Mouse (Mus musculus): ENCODE measurements around the gene Rhoj. TPM values are rescaled to one million over a fixed set of nuclear protein-coding genes. Genes with fewer than 3 reads are reported as not detected.

The Rhoj gene
- polyA plus RNA-seq, 1 experiment from 2014 or later = 69.3 TPM

- no peak overlapping the region for H3K4me3 ChIP-seq
- no peak overlapping the region for H3K9ac ChIP-seq
- no peak overlapping the region for H3K4me2 ChIP-seq
- 50% methylated on average over 7 of the region's 7 CpGs for WGBS
- H3K27me3 ChIP-seq = no peaks in the 10 kb centered on the region
- peaks cover 11% of the 10 kb centered on the region for H3K4me1 ChIP-seq
- no peaks in the 10 kb centered on the region for H3K9me3 ChIP-seq
- no peaks in the 10 kb centered on the region for H3K36me3 ChIP-seq
- H3K27ac ChIP-seq = no peak overlapping the region
- ATAC-seq (ENCODE audit: borderline replicate concordance, extremely low read depth, low FRiP score, low TSS enrichment) = 0 out of 2 replicates have a peak, but pooled peaks have one; percentile 59
Measured at GRCm38 (mm10) chr12:75351846-75352245, 43.7 kb downstream of the Rhoj start.

DNA sequence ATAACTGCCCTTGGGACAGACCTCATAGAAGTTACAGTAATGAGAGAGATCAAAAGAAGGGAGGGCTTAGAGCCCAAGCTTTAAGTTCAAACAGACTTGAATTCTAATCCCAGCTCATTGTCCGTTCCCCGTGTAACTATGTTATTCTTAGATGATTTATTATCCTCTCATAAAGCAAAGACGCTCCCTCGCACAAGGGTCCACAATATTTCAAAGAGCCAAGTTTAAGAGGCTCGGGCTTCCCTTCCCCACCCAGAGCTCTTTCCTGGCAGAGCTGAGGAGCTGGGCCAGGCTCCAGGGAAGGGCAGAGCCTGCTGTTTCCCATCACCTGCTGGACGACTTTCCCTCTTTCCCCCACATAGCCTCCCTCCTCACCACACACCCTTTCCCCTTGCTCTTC, 44.3 kb downstream of the Rhoj start:
- Histone ChIP-seq H3K27ac (no peak overlapping the region), H3K9ac (no peak overlapping the region), H3K27me3 (no peaks in the 10 kb centered on the region), H3K4me2 (no peak overlapping the region), H3K4me1 (peaks cover 11% of the 10 kb centered on the region), H3K36me3 (no peaks in the 10 kb centered on the region), H3K9me3 (no peaks in the 10 kb centered on the region), H3K4me3 (no peak overlapping the region)
- ATAC-seq (ENCODE audit: borderline replicate concordance, extremely low read depth, low FRiP score, low TSS enrichment) = no peak
- 17% methylated on average over 6 of the region's 6 CpGs for WGBS

DNA sequence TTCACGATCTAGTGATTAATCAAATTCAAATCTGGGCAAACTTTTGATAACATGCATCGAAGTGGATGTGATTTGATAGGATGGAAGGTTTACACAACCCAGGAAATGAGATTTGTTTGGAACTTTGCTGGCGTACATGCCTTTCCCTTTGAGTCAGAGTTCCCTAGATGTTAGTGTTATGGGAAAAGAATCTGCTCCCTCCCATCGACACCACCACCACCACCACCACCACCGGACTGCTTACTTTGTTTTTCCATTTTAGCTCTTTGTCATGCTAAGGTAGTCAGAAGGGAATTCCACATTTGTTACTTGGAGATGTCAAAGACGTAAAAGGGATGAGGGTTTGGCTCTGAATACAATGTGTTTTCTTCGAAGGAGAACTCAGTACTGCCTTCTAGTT, 46.2 kb downstream of the Rhoj start:
- ATAC-seq (ENCODE audit: borderline replicate concordance, extremely low read depth, low FRiP score, low TSS enrichment) = no peak
- Histone ChIP-seq H3K9ac (no peak overlapping the region), H3K4me2 (no peak overlapping the region), H3K4me3 (no peak overlapping the region), H3K27ac (no peak overlapping the region), H3K36me3 (no peaks in the 10 kb centered on the region), H3K4me1 (peaks cover 11% of the 10 kb centered on the region), H3K27me3 (no peaks in the 10 kb centered on the region), H3K9me3 (no peaks in the 10 kb centered on the region)
- WGBS = 63% methylated on average over 7 of the region's 7 CpGs

GRCm38 (mm10) chr12:75357781-75358180, 49.7 kb downstream of the Rhoj start:
- Histone ChIP-seq H3K9me3 (no peaks in the 10 kb centered on the region), H3K27me3 (no peaks in the 10 kb centered on the region), H3K9ac (no peak overlapping the region), H3K36me3 (no peaks in the 10 kb centered on the region), H3K4me3 (no peak overlapping the region), H3K4me1 (peaks cover 7% of the 10 kb centered on the region), H3K4me2 (no peak overlapping the region), H3K27ac (no peak overlapping the region)
- WGBS = 88% methylated on average over 4 of the region's 4 CpGs
- ATAC-seq (ENCODE audit: borderline replicate concordance, extremely low read depth, low FRiP score, low TSS enrichment) = no peak

GRCm38 (mm10) chr12:75358714-75359113, 50.6 kb downstream of the Rhoj start:
- no peaks in the 10 kb centered on the region for H3K27me3 ChIP-seq
- no peak overlapping the region for H3K27ac ChIP-seq
- no peak overlapping the region for H3K4me2 ChIP-seq
- H3K9me3 ChIP-seq = no peaks in the 10 kb centered on the region
- no peak overlapping the region for H3K9ac ChIP-seq
- H3K4me3 ChIP-seq = no peak overlapping the region
- ATAC-seq (ENCODE audit: borderline replicate concordance, extremely low read depth, low FRiP score, low TSS enrichment) = peak; percentile 42; the same call in 1 of the 2 replicates
- H3K4me1 ChIP-seq = peaks cover 7% of the 10 kb centered on the region
- 48% methylated on average over 4 of the region's 4 CpGs for WGBS
- no peaks in the 10 kb centered on the region for H3K36me3 ChIP-seq

DNA sequence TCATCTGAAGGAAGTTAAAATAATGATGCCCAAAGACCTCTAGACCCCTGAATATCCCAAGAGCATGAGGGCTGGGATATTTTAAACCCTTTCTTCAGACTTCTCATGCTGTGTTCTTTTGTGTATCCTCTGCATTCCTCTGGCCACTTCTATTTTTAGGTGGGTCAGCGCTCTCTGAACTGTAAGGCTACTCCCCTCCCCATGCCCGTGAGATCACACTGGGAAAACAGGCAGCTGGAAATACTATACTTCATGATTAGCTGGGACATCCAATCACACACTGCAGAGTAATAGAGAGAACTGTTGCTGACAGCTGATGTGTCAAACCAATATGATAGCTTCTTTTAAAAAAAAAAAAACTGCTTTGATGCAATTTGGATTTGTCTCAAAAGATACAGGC, 51.4 kb downstream of the Rhoj start:
- no peak overlapping the region for H3K9ac ChIP-seq
- no peak overlapping the region for H3K4me3 ChIP-seq
- no peak overlapping the region for H3K27ac ChIP-seq
- ATAC-seq (ENCODE audit: borderline replicate concordance, extremely low read depth, low FRiP score, low TSS enrichment) = no peak
- H3K9me3 ChIP-seq = no peaks in the 10 kb centered on the region
- H3K27me3 ChIP-seq = no peaks in the 10 kb centered on the region
- peaks cover 7% of the 10 kb centered on the region for H3K4me1 ChIP-seq
- 30% methylated on average over 2 of the region's 2 CpGs for WGBS
- no peaks in the 10 kb centered on the region for H3K36me3 ChIP-seq
- H3K4me2 ChIP-seq = no peak overlapping the region

GRCm38 (mm10) chr12:75359921-75360482, 51.9 kb downstream of the Rhoj start:
- H3K36me3 ChIP-seq = no peaks in the 10 kb centered on the region
- H3K27me3 ChIP-seq = no peaks in the 10 kb centered on the region
- peaks cover 7% of the 10 kb centered on the region for H3K4me1 ChIP-seq
- H3K9me3 ChIP-seq = no peaks in the 10 kb centered on the region
- H3K27ac ChIP-seq = no peak overlapping the region
- no peak for ATAC-seq (ENCODE audit: borderline replicate concordance, extremely low read depth, low FRiP score, low TSS enrichment)
- no peak overlapping the region for H3K4me3 ChIP-seq
- H3K4me2 ChIP-seq = no peak overlapping the region
- WGBS = 59% methylated on average over 5 of the region's 5 CpGs
- no peak overlapping the region for H3K9ac ChIP-seq

- no peak overlapping the region for H3K27ac ChIP-seq
- no peak for ATAC-seq (ENCODE audit: borderline replicate concordance, extremely low read depth, low FRiP score, low TSS enrichment)
- no peaks in the 10 kb centered on the region for H3K27me3 ChIP-seq
- no peaks in the 10 kb centered on the region for H3K36me3 ChIP-seq
- H3K9me3 ChIP-seq = no peaks in the 10 kb centered on the region
- no peak overlapping the region for H3K4me3 ChIP-seq
- H3K9ac ChIP-seq = no peak overlapping the region
- 90% methylated on average over 16 of the region's 16 CpGs for WGBS
- H3K4me2 ChIP-seq = no peak overlapping the region
- H3K4me1 ChIP-seq = peaks cover 7% of the 10 kb centered on the region
Measured at GRCm38 (mm10) chr12:75362456-75362855, 54.3 kb downstream of the Rhoj start.

- Histone ChIP-seq H3K4me1 (peaks cover 6% of the 10 kb centered on the region), H3K27me3 (no peaks in the 10 kb centered on the region), H3K4me2 (no peak overlapping the region), H3K9ac (no peak overlapping the region), H3K9me3 (no peaks in the 10 kb centered on the region), H3K27ac (no peak overlapping the region), H3K4me3 (no peak overlapping the region), H3K36me3 (no peaks in the 10 kb centered on the region)
- 92% methylated on average over 4 of the region's 4 CpGs for WGBS
- no peak for ATAC-seq (ENCODE audit: borderline replicate concordance, extremely low read depth, low FRiP score, low TSS enrichment)
Measured at GRCm38 (mm10) chr12:75364416-75364815, 56.3 kb downstream of the Rhoj start.

DNA sequence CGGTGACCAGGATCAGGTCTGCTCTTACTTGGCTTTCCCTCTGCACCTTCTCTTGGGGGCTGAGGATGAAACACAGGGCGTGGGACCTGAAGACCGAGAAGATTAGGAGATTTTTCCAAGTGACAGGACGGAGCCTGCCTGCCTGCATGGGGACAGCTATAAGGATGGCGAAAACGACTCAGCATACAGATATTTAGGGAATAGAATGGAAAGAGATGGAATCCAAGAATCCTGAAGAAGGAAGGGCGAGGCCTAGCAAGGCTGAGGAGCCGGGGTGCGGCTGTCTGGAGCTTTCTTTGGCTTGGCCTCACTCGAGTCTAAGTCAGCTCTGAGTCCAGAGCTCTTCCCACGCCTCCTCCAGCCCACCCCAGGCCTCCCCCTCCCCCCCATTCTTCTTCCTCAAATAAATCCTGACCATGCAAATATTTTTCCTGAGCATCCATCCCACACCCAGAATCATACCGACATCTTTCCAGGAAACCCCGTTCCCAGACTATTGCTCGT, 57.6 kb downstream of the Rhoj start:
- no peaks in the 10 kb centered on the region for H3K36me3 ChIP-seq
- H3K9ac ChIP-seq = no peak overlapping the region
- no peak overlapping the region for H3K27ac ChIP-seq
- H3K27me3 ChIP-seq = no peaks in the 10 kb centered on the region
- WGBS = 85% methylated on average over 14 of the region's 14 CpGs
- ATAC-seq (ENCODE audit: borderline replicate concordance, extremely low read depth, low FRiP score, low TSS enrichment) = no peak
- no peak overlapping the region for H3K4me2 ChIP-seq
- H3K9me3 ChIP-seq = no peaks in the 10 kb centered on the region
- no peaks in the 10 kb centered on the region for H3K4me1 ChIP-seq
- no peak overlapping the region for H3K4me3 ChIP-seq

DNA sequence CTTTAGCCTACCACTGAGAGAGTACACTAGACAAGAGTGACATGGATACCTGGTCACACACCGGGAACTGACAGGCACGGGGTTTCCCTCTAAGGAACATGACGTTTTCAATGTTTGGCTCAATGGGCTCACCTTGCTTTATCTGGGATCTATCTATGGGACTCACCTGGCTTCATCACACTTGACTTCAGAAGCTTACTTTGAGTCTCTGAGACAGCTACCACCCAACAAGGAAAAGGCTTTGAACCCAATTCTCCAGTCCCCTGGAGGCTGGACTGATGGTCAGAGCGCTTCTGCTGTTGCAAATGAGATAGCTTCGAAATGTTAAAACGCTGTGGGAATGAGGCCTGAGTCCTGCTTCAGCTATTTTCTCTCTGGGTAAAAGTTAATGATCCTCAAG, 59.2 kb downstream of the Rhoj start:
- no peak overlapping the region for H3K27ac ChIP-seq
- no peaks in the 10 kb centered on the region for H3K27me3 ChIP-seq
- no peak overlapping the region for H3K4me3 ChIP-seq
- H3K36me3 ChIP-seq = no peaks in the 10 kb centered on the region
- 90% methylated on average over 6 of the region's 6 CpGs for WGBS
- H3K9me3 ChIP-seq = no peaks in the 10 kb centered on the region
- H3K4me1 ChIP-seq = no peaks in the 10 kb centered on the region
- no peak for ATAC-seq (ENCODE audit: borderline replicate concordance, extremely low read depth, low FRiP score, low TSS enrichment)
- H3K9ac ChIP-seq = no peak overlapping the region
- no peak overlapping the region for H3K4me2 ChIP-seq

- Histone ChIP-seq H3K27me3 (no peaks in the 10 kb centered on the region), H3K4me3 (no peak overlapping the region), H3K36me3 (no peaks in the 10 kb centered on the region), H3K27ac (no peak overlapping the region), H3K9me3 (no peaks in the 10 kb centered on the region), H3K4me2 (no peak overlapping the region), H3K9ac (no peak overlapping the region), H3K4me1 (no peaks in the 10 kb centered on the region)
- WGBS = 77% methylated on average over 5 of the region's 5 CpGs
- ATAC-seq (ENCODE audit: borderline replicate concordance, extremely low read depth, low FRiP score, low TSS enrichment) = no peak
Measured at GRCm38 (mm10) chr12:75368527-75368926, 60.4 kb downstream of the Rhoj start.

DNA sequence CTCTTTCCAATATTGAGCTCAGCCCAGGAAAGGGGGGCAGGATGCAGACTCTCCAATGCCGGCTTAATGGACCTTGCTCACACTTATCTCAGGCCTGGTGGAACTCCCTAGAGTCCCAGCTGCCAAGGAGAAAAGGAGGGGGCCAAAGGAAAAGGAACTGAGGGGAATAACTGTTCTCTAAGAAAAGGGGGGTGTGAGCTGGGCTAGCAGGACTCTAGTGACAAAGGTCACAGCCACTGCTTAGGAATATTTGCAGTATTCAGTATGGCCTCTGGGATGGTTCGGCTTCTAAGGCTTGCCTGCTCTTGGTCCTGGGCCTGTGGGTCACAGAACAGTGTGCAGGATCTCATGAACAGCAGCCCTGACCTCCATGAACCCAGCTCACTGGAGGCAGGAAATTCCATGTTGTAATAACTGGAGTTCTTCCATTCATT, 61.3 kb downstream of the Rhoj start:
- Histone ChIP-seq H3K9ac (no peak overlapping the region), H3K36me3 (no peaks in the 10 kb centered on the region), H3K4me2 (no peak overlapping the region), H3K4me3 (no peak overlapping the region), H3K9me3 (no peaks in the 10 kb centered on the region), H3K27me3 (no peaks in the 10 kb centered on the region), H3K27ac (no peak overlapping the region), H3K4me1 (no peaks in the 10 kb centered on the region)
- ATAC-seq (ENCODE audit: borderline replicate concordance, extremely low read depth, low FRiP score, low TSS enrichment) = no peak
- 62% methylated on average over 2 of the region's 2 CpGs for WGBS

Data from lung, embryonic 15.5 days (tissue).